Mouse (Mus musculus): Measurements from ENCODE around the gene Cftr. TPM values are rescaled to one million over a fixed set of nuclear protein-coding genes. Genes with fewer than 3 reads are reported as not detected.

The Cftr gene
- total RNA-seq, 2 experiments from 2014 or later, result 0.13 to 0.26 TPM

DNA sequence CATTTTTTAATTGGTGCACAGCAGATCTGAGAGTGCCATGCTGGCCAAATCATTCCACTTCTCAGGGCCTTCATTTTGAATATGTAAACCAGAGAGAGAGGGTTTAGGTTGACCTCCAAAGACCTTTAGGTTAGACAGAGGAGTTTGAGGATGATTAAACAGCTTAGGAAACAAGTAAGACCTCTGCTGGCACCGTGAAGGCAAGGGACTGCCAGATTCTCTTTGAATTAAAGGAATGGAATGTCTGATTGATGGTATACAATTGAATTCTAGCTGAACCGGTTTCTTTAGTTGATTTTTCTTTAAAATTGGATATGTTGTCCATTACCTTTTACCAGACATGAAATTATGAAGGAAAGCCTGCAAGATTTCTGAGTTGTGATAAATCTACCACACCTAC lies 140.5 kb downstream of the Cftr start:
- no peak for DNase-seq (ENCODE audit: low spot score in 2 of 2)

DNA sequence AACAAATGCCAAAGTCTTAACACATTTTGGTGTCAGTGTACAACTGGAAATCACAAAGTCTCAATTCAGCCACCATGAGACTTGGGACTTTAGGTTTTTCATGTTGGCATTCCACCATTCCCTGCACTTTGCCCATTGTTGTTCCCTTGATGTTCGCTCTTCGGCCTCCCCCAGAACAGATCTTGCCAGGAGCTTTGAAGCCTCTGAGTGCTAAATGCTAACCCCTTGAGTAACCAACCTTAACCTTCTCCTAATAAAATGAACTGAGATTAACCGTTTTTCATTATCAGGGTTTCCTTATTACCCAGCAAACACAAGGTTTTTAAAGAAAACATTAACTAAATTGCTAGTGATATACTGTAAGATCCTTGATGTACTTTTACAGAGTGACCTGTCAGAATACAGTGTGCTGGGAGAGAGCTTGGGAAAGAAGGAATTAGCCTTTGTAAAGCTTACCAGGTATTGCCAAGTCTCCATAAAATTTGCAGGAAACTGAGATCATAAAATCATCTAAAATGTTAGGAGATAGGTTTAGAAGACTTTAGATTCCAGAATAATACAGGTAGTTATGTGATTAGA lies 144.0 kb downstream of the Cftr start:
- no peak for DNase-seq (ENCODE audit: low spot score in 2 of 2)

DNA sequence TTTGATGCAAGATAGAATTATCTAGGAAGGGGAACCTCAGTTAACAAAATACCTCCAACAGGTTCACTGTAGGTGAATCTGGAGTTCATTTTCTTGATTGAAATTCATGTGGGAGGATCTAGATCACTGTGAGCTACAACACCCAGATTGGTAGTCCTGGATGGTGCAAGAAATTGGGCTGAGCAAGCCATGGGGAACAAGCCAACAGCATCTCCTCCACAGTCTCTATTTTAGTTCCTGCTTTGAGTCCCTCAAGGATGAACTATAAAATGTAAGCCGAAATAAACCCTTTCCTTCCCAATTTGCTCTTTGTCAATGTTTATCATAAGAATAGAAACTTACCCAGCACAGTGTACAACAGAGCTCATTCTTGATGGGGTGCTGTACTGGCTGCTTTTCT lies 152.5 kb downstream of the Cftr start:
- DNase-seq (ENCODE audit: low spot score in 2 of 2), result no peak

DNA sequence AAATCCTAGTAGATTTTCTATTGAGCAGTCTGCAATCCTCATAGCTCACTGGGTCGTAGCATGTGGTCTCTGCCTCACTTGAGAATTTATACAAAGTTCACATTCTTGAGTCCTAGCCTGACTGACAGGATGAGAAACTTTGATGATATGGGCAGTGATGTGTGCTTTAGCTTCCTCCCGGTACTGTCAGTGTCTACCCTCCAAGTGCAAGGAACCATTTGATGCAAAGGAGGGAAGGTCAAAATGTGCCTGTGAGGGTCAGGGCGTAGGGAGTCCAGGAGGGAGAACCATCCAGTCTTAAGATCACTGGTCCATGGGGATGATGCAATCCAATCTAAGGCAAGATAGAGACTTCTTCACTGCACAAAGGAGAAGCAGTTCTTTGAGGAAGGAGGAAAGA lies 164.9 kb downstream of the Cftr start:
- DNase-seq (ENCODE audit: low spot score in 2 of 2), result no peak

DNA sequence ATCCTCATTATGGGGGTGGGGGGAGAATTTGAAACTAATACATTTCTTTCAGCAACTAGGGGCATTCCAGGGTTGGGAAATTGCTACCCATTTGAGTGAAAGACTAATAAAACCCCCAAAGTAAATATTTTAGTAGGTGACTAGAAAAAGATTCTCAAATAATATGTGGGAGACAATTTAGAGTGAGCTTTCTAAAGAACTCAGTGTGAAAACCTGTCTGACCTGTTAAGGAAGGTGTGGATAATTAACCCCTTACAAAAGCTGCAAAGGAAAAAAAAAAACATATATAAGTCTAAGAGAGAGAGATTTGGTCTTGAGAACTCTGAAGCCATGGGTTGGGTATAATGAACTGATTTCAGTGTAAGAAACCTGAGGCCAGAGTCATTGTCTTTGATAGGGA lies 167.8 kb downstream of the Cftr start:
- no peak for DNase-seq (ENCODE audit: low spot score in 2 of 2)

DNA sequence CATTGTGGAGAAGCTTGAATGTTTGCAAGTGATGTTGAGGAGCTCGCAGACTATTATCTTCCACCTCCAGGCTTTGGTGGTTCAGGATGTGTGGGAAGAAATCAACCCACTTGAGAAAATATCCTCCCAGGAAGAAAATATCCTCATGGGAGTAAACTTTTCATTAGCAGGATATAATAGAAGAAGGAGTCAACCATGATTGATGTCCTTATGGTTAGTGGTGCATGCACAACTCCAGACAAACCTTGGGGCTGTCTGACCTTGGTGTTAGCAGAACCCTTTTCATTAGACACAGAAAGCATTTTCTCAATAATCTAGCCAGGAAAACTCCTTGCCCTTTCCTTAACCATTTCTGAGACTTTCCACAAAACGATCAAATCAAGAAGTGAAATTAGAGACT lies 173.8 kb downstream of the Cftr start:
- DNase-seq (ENCODE audit: low spot score in 2 of 2), result no peak

- DNase-seq (ENCODE audit: low spot score in 2 of 2), result no peak
Observed at GRCm38 (mm10) chr6:18349153-18349858, 178.8 kb downstream of the Cftr start.

GRCm38 (mm10) chr6:18360154-18360553 lies 189.7 kb downstream of the Cftr start:
- DNase-seq (ENCODE audit: low spot score in 2 of 2), result no peak

GRCm38 (mm10) chr6:18360955-18361354 lies 190.5 kb downstream of the Cftr start:
- no peak for DNase-seq (ENCODE audit: low spot score in 2 of 2)

- no peak for DNase-seq (ENCODE audit: low spot score in 2 of 2)
Observed at GRCm38 (mm10) chr6:18362232-18362631, 191.7 kb downstream of the Cftr start.

GRCm38 (mm10) chr6:18369054-18369453 lies 198.6 kb downstream of the Cftr start:
- DNase-seq (ENCODE audit: low spot score in 2 of 2), result no peak

DNA sequence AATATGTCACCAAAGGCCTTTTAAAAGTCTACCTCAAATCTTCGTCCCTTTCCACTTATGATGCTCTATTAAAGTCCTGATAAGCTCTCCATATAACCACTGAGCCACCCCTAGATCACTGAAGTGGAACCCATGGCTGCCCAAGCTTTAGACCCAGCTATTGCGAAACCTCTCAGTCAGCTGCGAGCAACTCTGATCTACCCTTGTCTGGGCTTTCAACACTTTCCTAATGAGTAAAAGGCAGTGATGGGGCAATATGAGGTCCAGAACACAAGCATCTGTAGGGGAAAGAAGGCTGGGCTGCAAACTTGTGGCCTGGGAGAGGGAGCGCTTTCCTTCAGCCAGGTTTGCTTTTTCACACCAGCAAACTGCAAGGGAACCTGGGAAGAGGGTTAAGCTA lies 199.2 kb downstream of the Cftr start:
- no peak for DNase-seq (ENCODE audit: low spot score in 2 of 2)

Other genes starting within 250 kb of the Cftr start
- gene Wnt2, start 140.1 kb upstream of the Cftr start, total RNA-seq (2021), result under 1 TPM; 0.64 to 0.83 TPM
- gene Asz1, start 61.6 kb upstream of the Cftr start, total RNA-seq (2021), result not detected